Mouse (Mus musculus): ENCODE measurements at regions not wholly inside any gene's neighbourhood (a gene's known extent, or its start where the extent isn't known, plus 50 kb on each side); places are given as distances from the start of the nearest gene placed in this dataset.
"Not testable (repeated sequence)": the region's sequence is repeated elsewhere in the genome, so short reads cannot be mapped to it uniquely, and the experiment has no call there.

- no peak for DNase-seq (ENCODE audit: low spot score in 2 of 2)
Measured at GRCm38 (mm10) chr9:115422786-115423185, 112.6 kb upstream of the Stt3b start.

DNA sequence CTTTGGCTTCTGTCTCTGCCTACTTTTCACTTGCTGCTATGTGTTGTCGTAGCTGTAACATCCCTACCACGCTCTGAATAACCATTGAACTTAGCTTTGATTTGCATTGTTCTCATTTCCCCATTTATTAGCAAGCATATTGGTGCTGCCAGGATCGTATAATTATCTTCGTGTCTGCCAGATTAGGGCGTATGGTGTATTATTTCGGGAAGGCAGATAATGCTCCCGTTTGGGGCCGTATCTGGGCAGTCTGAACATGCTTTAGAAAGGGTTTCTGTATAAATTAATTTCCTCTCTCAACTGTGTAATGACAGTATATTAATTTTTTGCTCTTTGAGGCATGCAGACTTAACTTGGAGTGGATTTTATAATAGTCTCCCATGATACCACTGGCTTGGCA is 116.5 kb upstream of the Stt3b start:
- DNase-seq (ENCODE audit: low spot score in 2 of 2) = no peak

DNA sequence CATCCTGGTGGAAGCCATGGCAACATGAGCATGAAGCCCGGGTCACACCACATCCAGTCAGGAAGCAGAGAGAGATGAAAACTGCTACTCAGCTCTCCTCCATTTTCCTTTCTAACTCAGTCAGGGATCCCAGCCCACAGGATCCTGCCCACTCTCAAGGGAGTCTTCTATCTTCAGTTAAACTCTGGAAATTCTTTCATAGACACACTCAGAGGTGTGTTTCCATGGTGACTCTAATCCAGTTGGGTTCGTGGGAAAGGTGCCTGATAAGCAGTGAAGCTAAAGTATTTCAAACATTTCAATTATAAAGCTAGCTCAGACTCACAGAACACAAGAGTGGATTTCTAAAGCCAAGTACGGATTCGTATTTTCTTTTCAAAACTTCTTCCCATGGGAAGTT is 120.0 kb upstream of the Stt3b start:
- DNase-seq (ENCODE audit: low spot score in 2 of 2) = no peak

- peak in 1 of 2 experiments; percentile 50 for DNase-seq (ENCODE audit: low spot score in 2 of 2)
Measured at GRCm38 (mm10) chr9:115434696-115435095, 124.5 kb upstream of the Stt3b start.

- DNase-seq (ENCODE audit: low spot score in 2 of 2) = no peak
Measured at GRCm38 (mm10) chr9:115436301-115436700, 126.1 kb upstream of the Stt3b start.

GRCm38 (mm10) chr9:115438234-115438633 is 128.0 kb upstream of the Stt3b start:
- not testable (repeated sequence) for DNase-seq (ENCODE audit: low spot score in 2 of 2)

GRCm38 (mm10) chr9:115446681-115447080 is 136.5 kb upstream of the Stt3b start:
- no peak for DNase-seq (ENCODE audit: low spot score in 2 of 2)

DNA sequence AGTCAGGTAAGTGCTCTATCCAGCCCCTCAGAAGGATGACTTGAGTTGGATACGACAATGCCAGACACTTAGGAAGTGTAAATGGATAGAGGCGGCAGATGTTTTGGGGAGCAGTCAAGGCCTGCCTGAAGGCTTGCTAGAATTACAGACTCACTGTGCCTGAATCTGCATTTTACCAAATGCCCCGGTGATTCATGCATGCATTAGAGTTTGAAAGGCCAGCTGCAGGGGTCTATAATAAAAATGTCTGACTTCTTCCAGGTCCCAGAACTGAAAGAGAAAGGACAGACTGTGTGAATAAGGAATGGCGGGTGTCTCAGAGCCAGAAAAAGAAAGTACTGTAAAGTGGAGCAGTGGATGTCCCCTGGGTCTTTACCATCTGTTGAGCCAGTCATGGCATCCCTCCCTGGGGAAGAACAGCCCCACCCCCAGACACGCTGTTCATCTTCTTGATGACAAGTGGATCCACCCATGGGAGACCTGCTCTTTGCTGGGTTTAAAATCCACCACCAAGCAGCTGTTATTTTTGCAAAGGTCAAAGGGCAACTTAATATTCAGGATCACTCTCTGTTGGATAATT is 140.6 kb upstream of the Stt3b start:
- no peak for DNase-seq (ENCODE audit: low spot score in 2 of 2)

DNA sequence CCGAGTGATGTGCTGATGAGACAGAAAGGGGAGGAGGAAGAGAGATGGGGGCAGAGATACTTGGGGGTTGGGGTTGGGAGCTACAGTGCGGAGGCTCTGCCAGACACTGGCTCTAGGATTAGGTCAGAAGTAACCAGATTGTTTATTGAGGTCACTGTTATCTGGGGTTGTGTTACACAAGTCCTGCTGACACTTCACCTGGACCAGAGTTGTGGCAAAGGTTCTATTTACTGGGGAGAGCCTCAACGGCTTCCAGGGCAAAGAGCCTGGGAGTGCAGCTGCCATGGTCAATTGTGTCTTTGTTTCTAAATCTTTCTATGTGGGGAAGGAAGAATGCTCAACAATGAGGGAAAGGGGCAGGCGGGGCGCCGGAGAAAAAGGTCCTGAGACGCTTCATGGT is 144.6 kb upstream of the Stt3b start:
- no peak for DNase-seq (ENCODE audit: low spot score in 2 of 2)

DNA sequence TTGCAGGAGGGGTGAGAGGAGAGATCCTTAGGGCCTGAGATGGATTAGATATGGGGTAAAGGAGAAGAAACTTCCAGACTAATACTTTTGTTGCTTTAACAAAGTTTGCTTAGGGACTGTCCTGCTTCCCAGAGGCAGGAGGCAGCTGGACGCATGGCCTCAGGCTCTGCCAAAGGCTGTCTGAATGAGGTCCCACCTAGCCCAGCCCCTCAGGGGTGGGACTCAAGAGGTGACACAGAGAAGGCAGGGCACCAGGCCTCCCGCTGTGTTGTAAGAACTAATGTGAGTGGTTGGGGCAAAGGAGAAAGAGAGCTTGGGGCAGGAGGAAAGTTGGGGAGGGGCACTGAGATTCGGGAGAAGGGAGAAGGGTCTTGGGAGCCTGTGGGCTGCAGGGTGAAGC is 145.9 kb upstream of the Stt3b start:
- no peak for DNase-seq (ENCODE audit: low spot score in 2 of 2)

- DNase-seq (ENCODE audit: low spot score in 2 of 2) = no peak
Measured at GRCm38 (mm10) chr9:115456638-115457037, 146.4 kb upstream of the Stt3b start.

DNA sequence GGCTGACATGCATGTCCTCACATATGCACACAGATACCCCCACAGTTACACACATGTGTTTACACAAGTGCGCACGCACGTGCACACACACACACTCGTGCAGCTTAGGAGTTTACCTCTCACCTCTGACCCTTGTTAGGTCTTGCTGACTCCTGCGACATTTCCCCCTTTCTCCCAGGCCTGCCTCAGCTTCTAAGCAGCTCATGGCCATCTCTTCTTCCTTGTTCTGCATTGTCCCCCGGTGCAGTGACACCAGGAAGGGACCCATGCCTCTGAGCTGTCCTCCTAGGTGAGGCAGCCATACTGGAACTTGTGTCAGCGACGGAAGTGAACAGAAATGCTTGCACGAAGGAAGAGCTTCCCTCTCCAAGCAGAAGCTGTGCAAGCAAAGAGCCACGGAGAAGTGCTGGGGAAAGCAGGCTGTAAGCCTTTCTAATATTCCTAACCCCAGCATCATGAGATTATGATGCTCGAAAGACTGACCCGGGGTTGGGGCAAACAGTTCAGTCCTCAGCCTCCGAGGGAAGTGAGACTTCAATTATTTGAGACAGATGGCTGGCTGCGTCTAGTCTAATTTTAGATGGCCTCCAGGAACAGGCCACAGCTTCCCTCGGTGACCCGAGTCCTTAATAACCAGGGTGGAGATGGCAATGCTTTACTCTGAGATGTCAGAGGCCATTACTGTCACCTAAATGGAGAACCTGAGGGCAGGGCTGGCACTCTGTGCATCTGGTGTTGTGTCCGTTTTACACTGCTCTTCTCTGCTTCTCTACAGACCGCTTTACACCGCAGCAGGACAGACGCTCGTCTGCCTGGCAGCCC is 147.9 kb upstream of the Stt3b start:
- DNase-seq (ENCODE audit: low spot score in 2 of 2) = no peak

DNA sequence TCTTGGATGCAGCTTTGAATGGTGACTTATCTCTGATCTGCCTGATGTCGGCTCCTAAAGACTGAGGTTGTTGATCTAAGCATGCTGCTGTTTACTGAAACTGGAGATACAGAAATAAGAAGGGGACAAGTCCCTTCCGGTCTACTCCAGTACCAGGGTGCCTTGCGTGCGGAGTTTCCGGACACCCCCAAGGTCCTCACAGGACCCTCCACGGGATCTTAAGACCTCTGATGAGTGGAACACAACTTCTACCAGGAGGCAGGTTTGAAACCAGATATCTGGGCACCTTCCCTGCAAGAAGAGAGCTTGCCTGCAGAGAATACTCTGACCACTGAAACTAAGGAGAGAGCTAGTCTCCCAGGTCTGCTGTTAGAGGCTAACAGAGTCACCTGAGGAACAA is 148.9 kb upstream of the Stt3b start:
- DNase-seq (ENCODE audit: low spot score in 2 of 2) = not testable (repeated sequence)

GRCm38 (mm10) chr9:115465326-115465725 is 155.1 kb upstream of the Stt3b start:
- no peak for DNase-seq (ENCODE audit: low spot score in 2 of 2)

DNA sequence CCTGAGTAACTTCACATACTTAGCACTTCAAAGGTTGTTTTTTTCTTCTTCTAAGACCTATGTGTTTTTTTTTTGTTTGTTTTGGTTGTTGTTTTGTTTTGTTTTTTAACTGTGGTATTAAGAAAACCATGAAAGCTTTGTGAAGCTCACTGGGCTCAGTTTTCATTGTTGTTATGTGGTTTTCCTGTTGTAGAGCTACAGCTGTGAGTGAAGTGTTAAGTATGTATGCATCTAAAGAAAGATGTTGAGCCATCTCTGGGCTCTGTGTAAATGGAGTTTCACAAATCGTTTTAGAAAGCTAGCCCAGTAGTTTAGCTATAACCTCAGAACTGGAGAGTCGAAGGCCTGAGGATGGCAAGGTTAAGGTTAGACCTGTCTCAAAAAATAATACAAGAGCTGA is 158.4 kb upstream of the Stt3b start:
- DNase-seq (ENCODE audit: low spot score in 2 of 2) = no peak

GRCm38 (mm10) chr9:115471582-115471981 is 161.4 kb upstream of the Stt3b start:
- DNase-seq (ENCODE audit: low spot score in 2 of 2) = peak; percentile 18 to 34

- DNase-seq (ENCODE audit: low spot score in 2 of 2) = no peak
Measured at GRCm38 (mm10) chr9:115473037-115473436, 162.8 kb upstream of the Stt3b start.

- DNase-seq (ENCODE audit: low spot score in 2 of 2) = no peak
Measured at GRCm38 (mm10) chr9:115473847-115474246, 163.6 kb upstream of the Stt3b start.

GRCm38 (mm10) chr9:115474342-115474741 is 164.1 kb upstream of the Stt3b start:
- DNase-seq (ENCODE audit: low spot score in 2 of 2) = no peak

- no peak for DNase-seq (ENCODE audit: low spot score in 2 of 2)
Measured at GRCm38 (mm10) chr9:115476205-115476604, 166.0 kb upstream of the Stt3b start.

DNA sequence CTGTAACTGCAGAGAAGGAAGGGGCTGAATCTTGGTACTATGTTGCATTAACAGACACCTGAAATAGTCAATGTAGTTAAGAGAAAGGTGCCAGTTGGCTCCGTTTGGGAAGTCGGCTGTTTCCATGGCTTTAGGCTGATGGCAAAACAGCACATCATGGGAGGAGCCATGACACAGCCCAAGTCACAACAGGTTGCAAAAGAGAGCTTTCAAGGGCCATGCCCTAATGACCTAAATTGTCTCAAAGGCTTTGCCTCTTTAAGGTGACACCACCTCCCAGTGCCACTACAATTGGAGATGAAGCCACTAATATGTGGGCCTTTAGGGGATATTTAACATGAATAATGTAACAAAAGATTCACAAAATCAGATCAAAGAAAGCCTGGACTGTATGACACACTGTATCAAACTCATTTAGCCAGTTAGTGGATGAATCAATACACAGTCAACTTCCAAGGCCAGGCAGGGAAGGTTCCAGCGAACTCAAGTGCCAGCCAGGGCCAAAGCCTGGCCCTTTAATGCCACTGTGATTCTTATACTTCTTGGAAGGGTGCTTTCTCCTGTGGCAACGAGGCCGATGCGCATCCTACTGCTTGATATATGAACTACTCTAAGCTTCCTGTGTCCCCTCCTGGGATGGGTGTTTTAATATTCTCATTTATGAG is 167.5 kb upstream of the Stt3b start:
- DNase-seq (ENCODE audit: low spot score in 2 of 2) = no peak

DNA sequence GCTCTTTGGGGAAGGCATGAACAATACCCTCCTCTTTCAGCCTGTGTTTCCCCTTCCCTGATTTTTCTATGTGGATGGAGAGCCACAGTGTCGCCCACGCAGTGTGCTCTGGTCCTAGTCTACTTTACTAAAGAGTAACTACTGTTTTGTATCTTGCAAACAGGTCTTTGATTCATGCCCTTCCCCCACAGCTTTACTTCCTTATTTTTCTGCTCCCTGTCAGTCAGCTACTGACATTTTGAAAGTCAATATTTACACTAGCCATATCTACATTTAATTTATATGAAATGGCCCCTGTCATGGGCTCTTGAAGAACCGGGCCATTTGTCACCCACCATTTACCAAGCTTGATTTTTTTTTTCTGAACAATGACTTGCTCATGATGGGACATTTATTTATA is 168.7 kb upstream of the Stt3b start:
- DNase-seq (ENCODE audit: low spot score in 2 of 2) = no peak

DNA sequence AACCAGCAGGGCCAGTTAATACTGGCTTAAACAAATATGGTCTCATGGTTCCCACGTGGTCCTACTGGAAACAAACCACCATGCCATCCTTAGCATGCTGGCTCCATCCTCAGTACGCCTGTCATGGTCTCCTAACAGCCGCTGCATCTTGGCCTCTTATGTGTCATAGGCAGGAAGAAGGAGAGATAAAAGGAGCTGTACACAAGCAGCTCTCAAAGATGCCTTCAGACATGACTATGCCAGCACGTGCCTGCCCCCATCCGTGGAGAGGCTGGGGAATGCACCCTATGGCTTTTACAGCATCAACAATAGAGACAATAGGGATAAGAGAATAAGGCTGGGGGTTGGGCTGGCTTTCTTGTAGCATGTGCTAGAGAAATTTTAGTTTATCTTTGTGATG is 171.0 kb upstream of the Stt3b start:
- DNase-seq (ENCODE audit: low spot score in 2 of 2) = no peak
